Mouse (Mus musculus): ENCODE measurements around the gene Tmem156. TPM values are rescaled to one million over a fixed set of nuclear protein-coding genes. Genes with fewer than 3 reads are reported as not detected.

Gene Tmem156
- total RNA-seq, 2 experiments from 2014 or later = 0.38 to 0.43 TPM

- no peak for DNase-seq (ENCODE audit: low spot score in 2 of 2)
Observed at GRCm38 (mm10) chr5:65051513-65051912, 40.4 kb downstream of the Tmem156 start.

GRCm38 (mm10) chr5:65049880-65050279, 42.1 kb downstream of the Tmem156 start:
- no peak for DNase-seq (ENCODE audit: low spot score in 2 of 2)

DNA sequence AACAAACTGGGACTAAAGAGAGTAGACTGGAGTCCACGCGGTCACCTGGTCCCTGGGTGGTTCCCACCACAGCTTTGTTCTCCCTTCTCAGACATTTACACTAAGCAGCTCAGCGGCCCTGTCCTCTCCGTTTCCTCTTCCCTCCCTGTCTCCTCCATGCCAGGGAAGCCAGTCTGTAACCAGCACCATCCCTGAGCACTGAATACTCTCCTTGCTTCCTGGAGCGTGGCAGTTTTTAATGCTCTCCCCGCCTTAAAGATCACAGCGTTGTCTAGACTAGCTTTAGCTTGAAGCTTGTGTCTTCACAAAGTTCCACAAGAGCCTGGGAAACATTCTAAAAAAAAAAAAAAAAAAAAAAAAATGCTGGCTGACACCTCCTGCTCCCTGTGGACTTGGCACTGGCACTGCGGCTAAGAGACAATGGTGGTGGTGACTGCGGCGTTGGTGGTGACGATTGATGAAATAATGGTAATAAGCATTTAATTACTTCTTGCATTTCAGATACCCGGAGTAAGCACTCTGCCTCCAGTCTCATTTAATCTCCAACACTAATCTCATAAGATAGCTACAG, 44.6 kb downstream of the Tmem156 start:
- DNase-seq (ENCODE audit: low spot score in 2 of 2) = no peak

- no peak for DNase-seq (ENCODE audit: low spot score in 2 of 2)
Observed at GRCm38 (mm10) chr5:65046442-65047284, 45.3 kb downstream of the Tmem156 start.

GRCm38 (mm10) chr5:65045642-65046370, 46.1 kb downstream of the Tmem156 start:
- DNase-seq (ENCODE audit: low spot score in 2 of 2) = peak in 1 of 2 experiments; percentile 34

- DNase-seq (ENCODE audit: low spot score in 2 of 2) = no peak
Observed at GRCm38 (mm10) chr5:65043407-65043895, 48.5 kb downstream of the Tmem156 start.

- peak in 1 of 2 experiments; percentile 48 for DNase-seq (ENCODE audit: low spot score in 2 of 2)
Observed at GRCm38 (mm10) chr5:65040463-65040862, 51.5 kb downstream of the Tmem156 start.

DNA sequence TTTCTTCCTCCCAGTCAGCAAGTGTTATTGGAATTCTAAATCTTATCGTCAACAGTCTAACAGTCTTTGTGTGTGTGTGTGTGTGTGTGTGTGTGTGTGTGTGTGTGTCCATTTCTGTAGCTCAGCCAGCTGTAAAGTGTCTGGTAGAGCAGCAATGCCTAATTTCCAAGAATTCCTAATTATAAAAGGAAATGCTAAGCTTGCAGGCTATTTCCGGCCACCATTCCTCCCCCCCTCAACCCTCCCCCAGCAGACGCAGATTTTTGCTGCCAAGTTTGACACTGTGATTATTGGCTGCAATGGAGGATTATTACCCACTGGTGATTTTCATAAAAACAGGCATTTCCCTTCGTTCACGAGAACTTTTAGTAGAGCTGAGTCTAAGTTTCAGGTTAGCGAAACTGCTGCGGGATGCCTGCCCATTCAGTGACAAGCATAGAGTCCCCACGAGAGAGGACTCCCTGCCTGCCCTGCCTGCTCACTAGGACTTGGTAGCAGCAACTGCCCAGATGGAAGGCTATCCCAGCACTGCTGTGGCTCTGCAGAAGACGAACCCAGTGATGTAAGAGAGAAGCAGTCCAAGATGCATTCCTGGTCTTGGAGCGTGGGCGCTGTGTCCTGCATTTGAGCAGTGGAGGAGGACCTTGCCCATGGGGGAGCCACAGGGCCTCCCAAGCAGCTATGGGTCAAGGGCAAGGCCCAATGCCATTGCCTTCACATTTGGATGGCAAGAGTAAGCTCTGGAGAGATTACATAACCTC, 52.9 kb downstream of the Tmem156 start:
- DNase-seq (ENCODE audit: low spot score in 2 of 2) = peak in 1 of 2 experiments; percentile 35

DNA sequence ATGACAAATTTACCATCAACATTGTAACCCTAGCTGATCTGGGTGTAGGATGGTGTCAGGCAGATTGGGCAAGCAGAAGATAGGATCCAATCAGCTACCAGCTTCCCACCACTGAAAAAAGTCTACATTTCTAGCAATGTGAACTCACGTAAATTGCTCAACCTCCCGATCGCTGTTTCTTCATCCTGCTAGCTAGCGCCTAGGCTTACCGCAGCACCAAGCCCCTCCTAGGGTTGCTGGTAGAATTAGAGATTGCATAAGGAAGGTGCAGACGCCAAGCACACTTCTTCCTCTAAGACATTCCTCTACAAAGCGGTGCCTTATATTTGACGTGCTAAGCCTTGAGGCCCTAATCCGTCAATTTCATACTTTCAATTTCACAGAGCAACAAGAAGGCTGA, 53.6 kb downstream of the Tmem156 start:
- no peak for DNase-seq (ENCODE audit: low spot score in 2 of 2)

GRCm38 (mm10) chr5:65036597-65036996, 55.3 kb downstream of the Tmem156 start:
- DNase-seq (ENCODE audit: low spot score in 2 of 2) = no peak

GRCm38 (mm10) chr5:65028019-65028418, 63.9 kb downstream of the Tmem156 start:
- no peak for DNase-seq (ENCODE audit: low spot score in 2 of 2)

- DNase-seq (ENCODE audit: low spot score in 2 of 2) = no peak
Observed at GRCm38 (mm10) chr5:65026776-65027175, 65.2 kb downstream of the Tmem156 start.

GRCm38 (mm10) chr5:65025916-65026315, 66.0 kb downstream of the Tmem156 start:
- DNase-seq (ENCODE audit: low spot score in 2 of 2) = no peak

DNA sequence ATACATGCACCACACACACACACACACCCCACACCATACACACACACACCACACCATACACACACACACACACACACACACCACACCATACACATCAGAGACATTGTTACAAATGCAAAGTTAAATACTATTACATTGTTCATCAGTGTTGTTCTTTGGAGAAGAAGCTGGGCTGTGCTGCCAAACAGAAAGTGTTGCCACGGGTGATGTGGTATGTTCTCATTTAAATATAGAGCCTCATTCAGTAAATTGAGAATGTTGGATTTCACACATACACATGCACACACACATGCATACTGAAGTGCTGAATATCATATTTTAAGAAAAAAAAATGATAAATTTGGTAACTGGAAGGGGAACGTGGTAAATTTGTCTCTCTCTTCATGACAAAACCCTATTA, 67.3 kb downstream of the Tmem156 start:
- no peak for DNase-seq (ENCODE audit: low spot score in 2 of 2)

- DNase-seq (ENCODE audit: low spot score in 2 of 2) = no peak
Observed at GRCm38 (mm10) chr5:65022006-65022405, 69.9 kb downstream of the Tmem156 start.

DNA sequence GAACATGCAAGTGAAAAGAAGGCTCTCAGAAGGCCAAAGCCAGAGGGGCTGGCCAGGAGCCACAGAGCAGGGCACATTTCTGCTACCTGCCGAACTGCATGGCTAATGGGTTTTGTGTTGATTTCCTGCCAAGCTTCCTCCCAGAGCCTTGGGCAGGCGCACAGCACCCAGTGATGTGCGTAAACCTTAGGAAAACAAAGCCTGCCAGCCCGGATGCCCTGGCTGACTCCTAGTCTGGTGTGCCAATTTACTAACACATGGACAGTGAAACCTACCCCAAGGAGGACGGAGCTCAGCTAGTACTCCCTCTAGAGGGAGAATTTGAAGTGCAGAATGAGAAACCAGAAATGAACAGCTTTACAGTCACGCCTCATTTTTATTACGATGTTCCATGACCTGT, 72.1 kb downstream of the Tmem156 start:
- peak; percentile 36 to 53 for DNase-seq (ENCODE audit: low spot score in 2 of 2)

- no peak for DNase-seq (ENCODE audit: low spot score in 2 of 2)
Observed at GRCm38 (mm10) chr5:65019109-65019508, 72.8 kb downstream of the Tmem156 start.

DNA sequence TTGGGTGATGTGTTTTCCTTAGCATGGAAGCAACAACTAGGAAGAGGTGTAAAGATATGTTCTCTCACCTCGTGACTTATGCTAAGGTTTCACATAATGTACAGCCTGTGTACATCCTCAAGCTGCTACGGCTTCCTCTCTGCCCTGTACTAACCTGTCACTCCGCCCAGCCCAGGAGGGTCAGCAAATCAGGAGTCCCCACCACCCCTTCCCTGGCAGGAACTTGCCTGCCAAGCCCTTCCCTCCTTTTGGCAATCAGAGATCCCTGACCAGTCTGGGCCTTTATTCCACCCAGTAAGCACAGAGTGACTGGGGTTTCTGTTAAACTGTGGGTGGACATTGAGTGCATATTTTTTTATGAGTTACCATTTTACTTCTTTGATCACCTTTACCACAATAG, 76.4 kb downstream of the Tmem156 start:
- no peak for DNase-seq (ENCODE audit: low spot score in 2 of 2)

GRCm38 (mm10) chr5:65011901-65012573, 79.9 kb downstream of the Tmem156 start:
- DNase-seq (ENCODE audit: low spot score in 2 of 2) = no peak

DNA sequence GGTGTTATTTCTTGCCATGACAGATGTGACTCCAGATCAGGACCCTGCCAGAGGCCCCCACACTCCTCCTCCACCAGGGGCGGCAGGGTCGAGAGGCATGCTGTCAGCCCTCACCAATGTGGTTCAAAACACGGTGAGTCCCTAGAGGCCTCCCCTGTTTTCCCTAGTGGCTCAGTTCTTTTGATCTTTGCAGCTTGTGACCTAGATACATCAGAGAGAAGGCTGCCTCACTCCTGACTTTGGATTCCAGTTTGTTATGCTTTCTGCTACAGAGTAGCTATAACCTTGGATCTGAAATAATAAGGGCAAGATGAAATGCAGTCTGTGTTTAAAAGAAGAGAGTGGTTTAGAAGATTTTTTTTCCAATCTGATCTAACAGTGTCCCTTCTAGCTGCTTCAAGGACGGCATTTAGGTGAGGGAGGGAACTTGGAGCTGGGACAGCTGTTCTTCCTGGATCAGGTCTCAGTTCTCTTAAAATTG, 85.9 kb downstream of the Tmem156 start:
- DNase-seq (ENCODE audit: low spot score in 2 of 2) = peak in 1 of 2 experiments; percentile 53
